In the genomic region with DNA sequence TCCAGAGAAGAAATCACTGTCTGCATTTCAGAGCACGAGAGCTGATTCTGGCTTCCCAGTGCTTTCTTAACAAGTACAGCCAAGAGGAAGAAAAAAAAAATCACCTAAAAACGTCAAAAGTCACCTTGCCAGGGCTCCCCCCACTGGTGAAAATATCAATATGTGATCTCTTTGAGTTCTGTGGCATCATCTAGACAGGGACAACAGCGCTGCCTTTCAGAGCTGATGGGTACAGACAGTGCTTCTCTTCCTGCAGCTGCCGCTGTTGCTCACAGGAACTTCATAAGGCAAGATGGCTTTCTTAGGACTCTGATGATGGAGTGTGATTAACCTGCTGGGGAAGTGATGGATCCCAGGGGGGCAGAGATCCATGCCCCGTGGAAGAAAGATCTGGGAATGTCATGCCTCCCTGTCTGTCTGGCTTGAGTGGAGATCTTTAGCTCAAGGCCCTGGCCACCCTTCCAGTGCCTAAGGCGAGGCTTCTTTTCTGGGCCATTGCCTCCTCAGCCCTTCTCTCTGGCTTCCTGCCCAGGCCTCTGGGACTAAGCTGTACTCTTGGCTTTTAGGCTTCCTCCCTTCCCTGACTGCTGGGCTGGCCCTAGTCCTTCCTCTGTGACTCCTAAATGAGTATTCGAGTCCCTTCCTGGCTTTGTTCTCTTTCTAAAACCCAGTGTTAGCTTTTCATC, we compare ENCODE assay signal across 9 mouse cellular contexts.
DNase-seq lines count a peak whose midpoint lies in the region; ATAC-seq lines count a peak whose summit lies in the region.
"Had no signal": no experiment of that assay in that cellular context is flagged by ENCODE, and none has a peak within 500 bp of the region (broad histone marks: within the 10 kb centered on the region; RNA-seq: fewer than 3 reads in every experiment).

No protein-coding gene starts in this region.

- H3K27ac ChIP-seq in midbrain, embryonic 13.5 days = no peak overlapping the region
- H3K27ac ChIP-seq in midbrain, embryonic 10.5 days (replicated peaks) = no peak overlapping the region
- H3K27ac ChIP-seq in forebrain, embryonic 15.5 days (replicated peaks) = no peak overlapping the region
- H3K27ac ChIP-seq: macrophage had no signal

- WGBS in midbrain, embryonic 13.5 days = 49% methylated on average over 7 of the region's 7 CpGs
- WGBS in midbrain, embryonic 10.5 days = 46% methylated on average over 7 of the region's 7 CpGs
- 53% methylated on average over 7 of the region's 7 CpGs for WGBS in forebrain, embryonic 15.5 days

- DNase-seq in gastrocnemius, adult 18-20 months (ENCODE audit: low spot score) = peak; percentile 9
- no peak for DNase-seq in gastrocnemius, adult 8-10 months (ENCODE audit: low spot score in 2 of 2)
- DNase-seq in midbrain, embryonic 10.5 days (ENCODE audit: low spot score) = no peak
- DNase-seq in gastrocnemius, postnatal 25 days = peak; percentile 25
- DNase-seq in ovary, postnatal 36 days (ENCODE audit: low spot score) = peak; percentile 31
- no peak for DNase-seq in spleen, postnatal 14 days (ENCODE audit: low spot score in 2 of 2)

- 0 out of 2 replicates have a peak, but pooled peaks cover 3% of the 10 kb centered on the region for H3K4me1 ChIP-seq in midbrain, embryonic 13.5 days (replicated peaks)
- peaks cover 8% of the 10 kb centered on the region for H3K4me1 ChIP-seq in midbrain, embryonic 10.5 days
- H3K4me1 ChIP-seq in forebrain, embryonic 15.5 days = no peaks in the 10 kb centered on the region

- H3K9ac ChIP-seq in midbrain, embryonic 13.5 days (replicated peaks) = no peak overlapping the region
- H3K9ac ChIP-seq in forebrain, embryonic 15.5 days (replicated peaks) = no peak overlapping the region

- no peaks in the 10 kb centered on the region for H3K9me3 ChIP-seq in midbrain, embryonic 13.5 days
- H3K9me3 ChIP-seq in midbrain, embryonic 10.5 days (replicated peaks) = no peaks in the 10 kb centered on the region
- H3K9me3 ChIP-seq in forebrain, embryonic 15.5 days = no peaks in the 10 kb centered on the region

- ATAC-seq in midbrain, embryonic 13.5 days = 0 out of 2 replicates have a peak, but pooled peaks have one; percentile 56
- no peak for ATAC-seq in forebrain, embryonic 15.5 days (replicated peaks)

- H3K36me3 ChIP-seq in midbrain, embryonic 13.5 days = no peaks in the 10 kb centered on the region
- H3K36me3 ChIP-seq in midbrain, embryonic 10.5 days = no peaks in the 10 kb centered on the region
- H3K36me3 ChIP-seq in forebrain, embryonic 15.5 days = no peaks in the 10 kb centered on the region

- no peak overlapping the region for H3K4me3 ChIP-seq in midbrain, embryonic 13.5 days (replicated peaks)
- no peak overlapping the region for H3K4me3 ChIP-seq in midbrain, embryonic 10.5 days
- H3K4me3 ChIP-seq in forebrain, embryonic 15.5 days = no peak overlapping the region

- H3K27me3 ChIP-seq in midbrain, embryonic 13.5 days = no peaks in the 10 kb centered on the region
- no peaks in the 10 kb centered on the region for H3K27me3 ChIP-seq in midbrain, embryonic 10.5 days (ENCODE audit: low read depth, poor library complexity, severe bottlenecking)
- H3K27me3 ChIP-seq in forebrain, embryonic 15.5 days = no peaks in the 10 kb centered on the region

- no peak overlapping the region for H3K4me2 ChIP-seq in midbrain, embryonic 13.5 days (replicated peaks)
- H3K4me2 ChIP-seq in forebrain, embryonic 15.5 days (replicated peaks) = no peak overlapping the region

Comparison
In these comparisons a context has a peak if more than half of its experiments do, and no peak if none do; other contexts are left out.
1. DNase-seq: peak in gastrocnemius, adult 18-20 months (single experiment), gastrocnemius, postnatal 25 days (single experiment) and ovary, postnatal 36 days (single experiment); none in gastrocnemius, adult 8-10 months (0 of 2), midbrain, embryonic 10.5 days (single experiment) and spleen, postnatal 14 days (0 of 2).